Mouse (Mus musculus): Measurements from ENCODE around the gene Evc.

Evc gene

GRCm38 (mm10) chr5:37298370-37298769, 38.3 kb downstream of the Evc start:
- no peak for DNase-seq

GRCm38 (mm10) chr5:37296717-37297116, 40.0 kb downstream of the Evc start:
- DNase-seq: no peak

GRCm38 (mm10) chr5:37290983-37291382, 45.7 kb downstream of the Evc start:
- DNase-seq: no peak

DNA sequence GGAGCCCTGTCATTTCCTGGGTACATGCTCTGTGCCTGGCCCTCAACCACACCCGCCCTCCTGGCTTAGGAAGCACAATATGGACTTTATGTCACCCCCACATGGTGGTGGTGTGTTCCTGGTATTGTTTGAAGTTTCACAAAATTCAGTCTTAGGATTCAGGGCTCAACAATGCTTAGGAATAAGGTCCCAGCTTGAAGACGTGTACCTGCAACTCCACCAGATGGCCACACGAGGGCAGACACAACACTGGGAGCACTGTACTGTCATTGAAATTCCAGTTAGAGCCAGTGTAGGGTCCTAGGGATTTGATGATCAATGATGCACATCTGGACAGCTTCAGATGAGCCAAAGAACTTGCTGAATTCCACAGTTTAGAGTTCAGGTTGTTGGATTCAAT, 47.5 kb downstream of the Evc start:
- DNase-seq: no peak

DNA sequence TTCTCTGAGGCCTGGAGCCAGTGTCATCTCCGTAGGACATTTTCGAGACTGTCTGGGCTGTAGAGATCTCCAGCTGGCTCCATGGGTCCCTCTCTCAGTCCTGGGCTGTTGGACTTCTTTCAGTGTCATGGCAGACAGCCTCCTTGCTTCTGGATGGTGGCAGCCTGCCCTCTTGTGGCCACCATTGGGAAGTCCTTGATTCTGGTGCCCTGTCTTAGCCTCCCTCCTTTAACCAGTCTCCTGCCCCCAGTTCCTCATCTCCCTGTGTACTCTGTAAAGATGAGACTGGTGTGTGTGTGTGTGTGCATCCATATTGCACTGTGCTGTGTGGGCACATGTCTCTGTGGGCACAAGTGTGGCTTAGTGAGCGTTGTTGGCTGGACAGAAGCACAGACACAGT, 48.3 kb downstream of the Evc start:
- DNase-seq: peak; percentile 13 to 14

- DNase-seq: no peak
These were observed 55.7 kb downstream of the Evc start for GRCm38 (mm10) chr5:37281021-37281420.

- no peak for DNase-seq
These were observed 72.9 kb downstream of the Evc start for GRCm38 (mm10) chr5:37263816-37264215.

DNA sequence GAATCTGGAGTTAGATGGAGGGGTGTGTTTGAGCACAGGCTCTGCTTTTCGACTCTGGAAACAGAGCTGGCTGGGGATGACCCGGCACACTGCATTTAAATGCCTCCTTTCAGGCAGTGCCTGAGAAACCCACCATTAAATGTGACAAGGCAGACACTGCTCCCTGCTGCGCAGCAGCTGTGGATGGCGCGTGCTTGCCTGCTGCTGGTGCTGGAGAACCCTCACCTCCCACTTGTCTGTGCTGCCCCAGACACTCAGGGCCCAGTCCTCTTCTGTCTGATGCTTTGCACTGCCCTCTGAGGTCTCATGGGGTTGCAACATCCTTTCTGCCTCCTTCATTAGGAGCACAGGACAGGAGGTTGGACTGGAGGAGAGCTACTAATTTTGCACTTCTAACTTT, 75.0 kb downstream of the Evc start:
- no peak for DNase-seq

DNA sequence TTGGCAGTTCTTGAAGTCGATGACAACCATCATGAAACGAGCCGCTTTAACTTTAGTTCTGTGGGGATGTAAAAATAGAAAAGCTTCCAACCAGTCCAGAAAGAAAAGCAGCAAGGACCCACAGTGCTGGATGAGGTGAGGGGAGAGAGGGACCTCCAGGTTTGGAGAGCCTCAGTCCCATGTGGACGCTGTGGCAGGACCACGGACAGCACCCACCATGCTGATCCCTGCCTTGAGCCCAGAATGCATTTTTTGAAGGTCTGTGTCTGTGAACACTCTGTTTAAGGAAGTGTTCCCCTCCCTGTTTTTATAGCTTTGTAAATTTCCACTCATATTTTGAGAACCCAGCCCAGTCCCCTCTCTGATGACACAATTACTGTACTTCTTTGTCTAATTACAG, 79.5 kb downstream of the Evc start:
- DNase-seq: no peak

DNA sequence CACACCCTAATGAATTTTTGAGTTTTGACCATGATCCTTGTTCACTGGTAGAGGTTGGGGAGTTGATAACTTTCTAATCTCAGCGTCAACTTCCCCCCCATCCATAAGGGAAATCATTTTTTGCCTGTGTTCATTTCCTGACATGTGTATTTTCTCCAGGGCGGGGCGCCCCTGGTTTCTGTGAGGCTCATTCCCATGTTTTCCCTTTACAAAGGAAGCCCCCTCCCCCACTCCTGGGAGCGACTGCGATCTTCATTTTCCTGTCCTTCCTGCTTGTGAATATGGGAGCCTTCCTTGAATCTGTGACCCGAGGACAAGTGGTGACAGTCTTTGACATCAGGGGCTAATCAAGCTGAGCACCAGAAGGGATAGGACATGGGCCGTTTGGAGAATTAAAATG, 79.9 kb downstream of the Evc start:
- no peak for DNase-seq

- no peak for DNase-seq
These were observed 82.2 kb downstream of the Evc start for GRCm38 (mm10) chr5:37254523-37254922.

DNA sequence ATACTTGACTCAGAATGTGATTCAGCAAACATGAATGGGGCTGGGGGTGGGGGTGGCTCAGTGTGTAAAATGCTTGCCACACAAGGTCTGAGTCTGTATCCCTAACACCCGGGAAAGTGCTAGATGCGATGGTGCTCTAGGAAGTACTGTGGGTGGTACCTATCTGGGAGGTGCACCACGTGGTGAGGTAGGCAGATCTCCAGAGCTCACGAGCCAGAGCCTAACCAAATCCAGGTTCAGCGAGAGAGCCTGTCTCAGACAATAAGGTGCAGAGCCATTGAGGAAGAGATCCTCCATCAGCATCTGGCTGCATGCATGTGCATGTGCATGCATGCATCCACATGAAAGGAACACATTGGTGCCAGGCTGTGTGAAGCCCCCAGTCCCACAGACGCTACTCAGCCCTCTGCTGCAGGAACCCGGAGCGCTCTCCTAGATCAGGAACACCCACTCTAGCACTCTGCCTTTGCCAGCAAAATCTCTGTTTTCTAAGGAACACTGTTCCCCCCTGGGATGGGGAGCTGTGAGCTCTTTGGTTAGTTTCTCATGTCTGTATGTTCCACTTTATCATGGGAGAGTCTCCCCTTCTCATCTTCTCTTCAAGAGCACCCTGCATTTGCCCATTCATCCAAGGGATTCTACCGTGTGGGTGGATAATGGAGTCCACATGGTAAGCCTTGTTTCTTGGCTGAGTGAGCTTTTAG, 84.4 kb downstream of the Evc start:
- no peak for DNase-seq

GRCm38 (mm10) chr5:37251596-37251995, 85.1 kb downstream of the Evc start:
- peak in 1 of 2 experiments; percentile 31 for DNase-seq

DNA sequence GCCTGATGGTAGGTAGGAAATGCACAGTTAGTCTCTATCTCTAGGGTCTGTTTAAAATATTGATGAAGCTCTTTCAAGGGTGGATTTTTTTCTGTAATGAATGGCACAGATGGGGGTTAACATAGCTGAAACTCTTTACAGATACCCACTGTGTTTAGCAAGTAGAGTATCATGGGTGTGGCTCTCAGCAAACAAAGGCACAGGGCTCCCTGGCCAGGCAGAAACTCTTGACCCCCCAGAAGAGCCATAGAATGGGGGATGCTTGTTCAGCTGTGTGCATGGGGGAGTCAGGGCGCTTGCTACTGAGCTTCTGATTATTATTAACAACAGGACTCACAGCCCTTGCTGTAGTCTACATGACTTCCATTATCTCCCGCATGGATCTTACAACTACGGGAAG, 87.8 kb downstream of the Evc start:
- DNase-seq: no peak

DNA sequence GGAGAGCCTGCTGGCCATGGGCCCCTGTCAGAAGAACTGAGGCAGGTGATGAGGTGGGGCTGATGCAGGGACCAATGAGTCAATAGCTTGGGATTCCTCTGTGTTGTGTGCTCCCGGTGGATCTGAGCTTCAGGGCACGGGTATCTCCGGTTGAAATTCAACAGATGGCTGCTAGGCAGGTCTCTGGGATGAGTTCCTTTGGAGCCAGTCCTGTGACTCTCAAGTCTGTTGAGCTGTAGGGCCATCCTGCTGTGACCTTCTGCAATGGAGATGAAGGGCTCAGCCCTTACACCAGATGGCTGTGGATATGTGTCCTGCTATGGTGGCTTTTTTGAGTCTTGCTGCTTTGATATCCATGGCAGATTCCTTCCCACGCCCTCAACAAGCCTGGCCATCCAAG, 89.2 kb downstream of the Evc start:
- no peak for DNase-seq

DNA sequence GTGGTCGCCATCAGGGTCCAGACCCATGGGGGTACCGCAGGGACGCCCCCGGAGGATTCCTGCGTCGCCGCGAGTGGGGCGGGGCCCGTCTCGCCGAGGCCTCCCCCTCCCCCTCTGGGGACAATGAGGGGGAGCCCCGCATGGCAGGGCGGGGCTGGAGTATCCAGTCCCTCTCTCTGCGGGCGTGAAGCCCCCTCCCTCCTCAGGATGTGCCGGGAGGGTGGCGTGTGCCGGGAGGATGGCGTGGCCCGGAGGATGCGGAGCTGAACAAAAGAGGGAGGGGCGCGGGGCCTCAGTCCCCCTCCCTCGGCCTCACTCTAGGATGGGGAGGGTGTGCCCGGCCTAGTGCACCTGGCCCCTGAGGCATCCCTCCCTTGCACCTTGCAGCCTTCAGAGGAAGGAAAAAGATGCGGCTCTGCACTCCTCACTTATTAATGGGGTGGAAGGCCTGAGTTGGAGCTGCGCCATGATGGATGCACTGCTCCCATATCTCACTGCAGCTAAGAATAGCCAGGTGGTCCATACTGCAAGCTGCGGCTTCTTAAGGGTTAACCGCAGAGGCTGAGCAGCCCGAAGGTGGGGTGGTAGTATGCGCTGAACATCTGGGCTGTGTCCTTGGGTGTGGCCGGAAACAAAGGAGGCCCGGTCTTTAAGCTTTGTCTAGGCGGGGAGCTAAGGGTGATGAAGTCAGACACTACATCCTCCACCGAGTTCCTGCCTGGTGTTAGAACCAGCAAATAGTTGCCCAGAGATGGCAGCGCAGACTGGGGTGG, 90.4 kb downstream of the Evc start:
- DNase-seq: peak; percentile 24 to 53

GRCm38 (mm10) chr5:37245651-37246050, 91.0 kb downstream of the Evc start:
- peak; percentile 39 to 48 for DNase-seq

DNA sequence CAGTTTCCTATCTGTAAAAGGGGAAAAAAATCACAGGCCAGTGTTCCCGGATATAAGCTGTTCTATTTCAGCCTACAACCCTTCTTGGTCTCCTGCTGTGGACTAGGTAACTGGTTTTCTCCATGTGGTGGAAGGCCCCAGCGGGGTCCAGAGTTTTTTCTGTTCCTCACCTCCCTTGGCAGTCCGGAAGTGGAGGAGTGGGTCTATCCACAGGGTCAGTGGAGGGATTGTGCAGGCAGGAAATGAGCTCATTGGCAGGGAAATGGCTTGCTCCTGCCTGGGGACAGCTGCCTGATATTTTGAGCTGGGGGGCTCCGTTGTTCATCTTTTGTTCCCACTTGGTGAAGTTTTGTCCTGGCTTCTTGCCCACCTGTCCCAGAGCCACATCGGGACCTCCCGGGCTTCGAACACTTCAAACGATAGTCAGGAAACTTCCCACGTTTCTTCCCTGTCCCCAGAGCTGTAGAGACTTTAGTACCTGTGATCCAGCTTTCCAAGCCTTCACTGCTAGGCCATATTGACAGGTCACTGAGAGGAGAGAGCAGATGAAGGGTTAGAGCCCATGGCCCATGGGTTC, 91.9 kb downstream of the Evc start:
- DNase-seq: no peak

- no peak for DNase-seq
These were observed 92.5 kb downstream of the Evc start for GRCm38 (mm10) chr5:37244161-37244560.

GRCm38 (mm10) chr5:37243169-37243886, 93.4 kb downstream of the Evc start:
- no peak for DNase-seq

GRCm38 (mm10) chr5:37242360-37243168, 94.1 kb downstream of the Evc start:
- no peak for DNase-seq

- no peak for DNase-seq
These were observed 95.0 kb downstream of the Evc start, which contains the start of gene Crmp1 for GRCm38 (mm10) chr5:37241651-37242151. Gene Crmp1 (plus strand): TSS chr5:37241940.
